In the genomic region with DNA sequence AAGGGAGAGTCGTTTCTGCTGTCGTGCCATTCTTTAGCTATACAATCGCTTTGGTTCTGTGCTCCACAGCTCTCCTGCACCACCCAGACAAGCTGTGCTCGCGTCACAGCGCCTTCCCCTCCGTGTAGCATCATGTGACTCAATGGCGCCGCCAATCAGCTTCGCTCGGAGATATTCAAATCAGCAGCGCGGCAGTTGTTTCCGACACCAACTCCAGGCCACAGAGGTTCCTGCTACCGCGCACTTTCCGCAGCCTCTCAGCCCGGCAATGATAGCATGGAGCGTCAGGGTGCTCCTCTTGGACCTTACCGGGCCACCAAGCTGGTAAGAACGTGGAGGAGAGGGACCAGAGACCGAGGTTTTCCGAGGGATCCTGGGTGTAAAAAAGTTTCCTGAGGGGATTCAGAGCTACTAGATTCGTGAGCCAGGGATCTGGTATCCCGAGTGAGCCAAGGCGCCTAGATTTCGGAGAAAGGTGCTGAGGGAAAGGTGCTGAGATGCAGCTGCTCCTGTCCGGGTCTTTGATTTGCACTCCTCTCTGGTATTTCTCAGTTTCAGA, we compare ENCODE assay signal across 8 mouse cellular contexts. TPM values are rescaled to one million over a fixed set of nuclear protein-coding genes. Genes with fewer than 3 reads are reported as not detected.
DNase-seq lines count a peak whose midpoint lies in the region; ATAC-seq lines count a peak whose summit lies in the region.

Gene Depdc1a (plus strand): TSS at position 191 of the 559 bp plus-strand sequence.

- no peak within 1 kb of the TSS for H3K27ac ChIP-seq in intestine, embryonic 14.5 days (ENCODE audit: low read depth)

- no peaks in the 10 kb centered on the region for H3K27me3 ChIP-seq in intestine, embryonic 14.5 days (replicated peaks; ENCODE audit: control insufficient read depth, insufficient read depth, low read length)

- 0 out of 2 replicates have a peak, but pooled peaks cover 3% of the 10 kb centered on the region for H3K4me1 ChIP-seq in intestine, embryonic 14.5 days (replicated peaks; ENCODE audit: control insufficient read depth, insufficient read depth, low read length)

- peaks cover 6% of the 10 kb centered on the region for H3K36me3 ChIP-seq in intestine, embryonic 14.5 days (ENCODE audit: control insufficient read depth, insufficient read depth, low read length)

- peak within 1 kb of the TSS; percentile 62 for H3K4me3 ChIP-seq in intestine, embryonic 14.5 days (ENCODE audit: low read depth, low read length)

- H3K9ac ChIP-seq in intestine, embryonic 14.5 days (ENCODE audit: low read length): peak within 1 kb of the TSS; percentile 65

- no peaks in the 10 kb centered on the region for H3K9me3 ChIP-seq in intestine, embryonic 14.5 days (ENCODE audit: control insufficient read depth, low read length)

- under 1% methylated on average over 28 of the region's 28 CpGs for WGBS in intestine, embryonic 14.5 days

- peak within 1 kb of the TSS; percentile 60 for H3K4me2 ChIP-seq in intestine, embryonic 14.5 days (ENCODE audit: low read length)

- peak; percentile 100 for ATAC-seq in intestine, embryonic 14.5 days (replicated peaks; ENCODE audit: low FRiP score, low TSS enrichment, low read depth)

- DNase-seq in adrenal gland, adult 18-20 months (ENCODE audit: low spot score in 2 of 2): peak; percentile 79 to 83
- DNase-seq in embryo, embryonic 11 days: peak; percentile 96
- DNase-seq in gastrocnemius, postnatal 25 days: peak; percentile 85
- peak; percentile 90 for DNase-seq in intestine, embryonic 14.5 days (ENCODE audit: low spot score)
- DNase-seq in left cerebral cortex, postnatal 14 days (ENCODE audit: low spot score in 2 of 2): peak; percentile 91 to 92
- peak; percentile 94 for DNase-seq in mesoderm, embryonic 11.5 days (ENCODE audit: low read depth, low spot score)
- DNase-seq in right cerebral cortex, postnatal 36 days (ENCODE audit: low spot score in 2 of 2): peak; percentile 88 to 89
- peak; percentile 91 for DNase-seq in yolk sac, embryonic 10.5 days (ENCODE audit: low spot score)

- intact Hi-C loops in left cerebral cortex, postnatal 14 days (cut with DNase I): no loop called here

RNA-seq across cellular contexts. Expression of gene Depdc1a, which starts in this region (rescaled TPM):
- under 1 TPM; 0.22 to 0.33 TPM for total RNA-seq in adrenal gland, adult 18-20 months (2021)
- total RNA-seq in gastrocnemius, postnatal 25 days (2021): under 1 TPM; 0.21 to 0.26 TPM
- polyA plus RNA-seq in intestine, embryonic 14.5 days (2014; fragmentation: Nextera tagmentation; extraction: Ambion mirVana): 29.7 and 38.5 TPM in 2 replicates
- total RNA-seq in left cerebral cortex, postnatal 14 days (2021): under 1 TPM; 0.24 to 0.55 TPM

Comparison
In these comparisons a context has a peak if more than half of its experiments do, and no peak if none do; other contexts are left out.
1. Peak in DNase-seq in adrenal gland, adult 18-20 months; RNA of the gene not detected or under 1 TPM.
2. Peak in DNase-seq in gastrocnemius, postnatal 25 days; RNA of the gene not detected or under 1 TPM.
3. Peak in DNase-seq in left cerebral cortex, postnatal 14 days; RNA of the gene not detected or under 1 TPM.